Mouse (Mus musculus): ENCODE results near the gene Snca.

Snca gene

DNA sequence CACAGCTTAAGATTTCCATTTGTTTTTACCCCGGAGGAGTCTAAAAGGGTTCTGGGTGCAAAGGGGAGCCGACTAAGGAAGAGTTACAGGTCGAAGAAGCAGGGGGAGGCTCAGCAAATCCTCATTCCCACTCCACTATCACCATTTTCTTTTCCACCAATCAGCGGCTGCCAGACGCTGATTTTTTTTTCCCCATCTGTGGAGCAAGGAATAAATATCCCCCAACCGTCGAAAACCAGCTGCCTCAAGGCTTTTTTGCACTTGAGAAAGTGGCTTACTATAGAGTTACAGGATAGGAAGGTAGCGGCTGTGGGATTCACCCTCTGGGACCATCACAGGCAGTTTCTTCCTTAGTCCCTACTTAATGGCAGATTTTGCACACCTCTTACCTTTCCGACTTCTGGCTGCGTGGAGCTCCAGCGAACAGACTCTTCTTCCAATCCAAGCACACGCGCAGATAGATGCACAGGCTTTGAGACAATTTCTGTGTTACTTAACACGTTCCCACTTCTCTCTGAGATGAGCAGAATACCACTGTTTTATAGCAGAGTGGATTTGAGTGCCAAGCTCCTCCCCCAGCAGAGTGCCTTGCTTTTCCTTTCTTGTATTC is at the start of gene Snca:
Gene Snca, minus strand, starts transcription at position 574 of the 610 bp plus-strand sequence.
- DNase-seq (ENCODE audit: low spot score in 2 of 2) = peak; percentile 45 to 55

DNA sequence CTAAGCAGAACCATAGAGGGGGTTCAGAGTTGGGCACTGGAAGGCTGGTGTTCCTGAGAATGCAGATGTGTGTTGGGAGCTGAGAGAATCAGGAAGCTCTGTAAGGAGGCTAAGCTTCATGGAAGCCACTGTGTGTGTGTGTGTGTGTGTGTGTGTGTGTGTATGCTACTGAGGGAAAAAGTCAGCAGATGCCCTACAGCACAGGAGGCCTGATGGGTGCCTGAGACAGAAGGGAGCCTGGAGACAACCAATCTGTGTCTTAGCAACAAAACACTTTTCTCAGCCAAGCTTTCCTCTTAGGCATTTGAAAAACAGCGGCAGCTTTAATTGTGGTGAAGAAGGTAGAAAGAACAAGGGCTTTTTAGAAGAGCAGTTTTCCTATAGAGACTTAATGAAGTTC is 40.5 kb upstream of the Snca start:
- peak; percentile 8 to 11 for DNase-seq (ENCODE audit: low spot score in 2 of 2)

DNA sequence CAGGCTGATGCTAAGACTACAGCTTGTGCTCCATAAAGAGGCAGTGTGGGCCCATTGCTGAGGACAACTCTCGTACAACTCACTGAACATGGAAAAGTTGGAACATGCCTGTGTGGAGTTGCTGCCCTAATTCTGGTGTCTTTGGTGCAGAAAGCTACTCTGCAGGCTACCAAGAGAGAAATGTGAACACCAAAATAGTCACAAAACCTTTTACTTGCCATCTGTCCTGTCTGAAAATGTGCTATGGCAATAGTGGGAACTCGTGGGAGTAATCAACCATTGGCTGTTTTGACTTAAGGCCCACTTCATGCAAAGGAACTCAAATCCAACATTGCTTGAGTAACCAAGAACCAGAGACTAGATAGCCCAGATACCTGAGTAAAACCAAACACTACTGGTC is 26.9 kb upstream of the Snca start:
- no peak for DNase-seq (ENCODE audit: low spot score in 2 of 2)

DNA sequence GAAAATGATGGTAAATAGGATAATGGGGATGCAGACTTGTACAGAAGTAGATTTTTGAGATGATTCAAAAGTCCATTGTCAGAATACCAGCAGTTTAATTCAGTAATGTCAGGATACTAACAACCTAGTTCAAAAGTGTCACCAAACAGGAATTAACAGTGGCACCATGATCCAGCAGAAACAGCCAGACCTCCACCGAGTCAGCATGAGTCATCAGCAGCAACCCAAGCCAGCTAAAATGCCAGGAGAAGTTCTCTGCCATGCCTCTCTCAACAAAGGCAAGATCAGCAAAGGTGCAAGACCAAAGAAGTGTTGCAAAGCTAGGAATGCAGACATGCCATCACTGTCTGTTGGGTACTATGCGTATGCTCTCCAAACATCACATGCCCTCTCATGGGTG is 22.0 kb upstream of the Snca start:
- DNase-seq (ENCODE audit: low spot score in 2 of 2) = no peak

DNA sequence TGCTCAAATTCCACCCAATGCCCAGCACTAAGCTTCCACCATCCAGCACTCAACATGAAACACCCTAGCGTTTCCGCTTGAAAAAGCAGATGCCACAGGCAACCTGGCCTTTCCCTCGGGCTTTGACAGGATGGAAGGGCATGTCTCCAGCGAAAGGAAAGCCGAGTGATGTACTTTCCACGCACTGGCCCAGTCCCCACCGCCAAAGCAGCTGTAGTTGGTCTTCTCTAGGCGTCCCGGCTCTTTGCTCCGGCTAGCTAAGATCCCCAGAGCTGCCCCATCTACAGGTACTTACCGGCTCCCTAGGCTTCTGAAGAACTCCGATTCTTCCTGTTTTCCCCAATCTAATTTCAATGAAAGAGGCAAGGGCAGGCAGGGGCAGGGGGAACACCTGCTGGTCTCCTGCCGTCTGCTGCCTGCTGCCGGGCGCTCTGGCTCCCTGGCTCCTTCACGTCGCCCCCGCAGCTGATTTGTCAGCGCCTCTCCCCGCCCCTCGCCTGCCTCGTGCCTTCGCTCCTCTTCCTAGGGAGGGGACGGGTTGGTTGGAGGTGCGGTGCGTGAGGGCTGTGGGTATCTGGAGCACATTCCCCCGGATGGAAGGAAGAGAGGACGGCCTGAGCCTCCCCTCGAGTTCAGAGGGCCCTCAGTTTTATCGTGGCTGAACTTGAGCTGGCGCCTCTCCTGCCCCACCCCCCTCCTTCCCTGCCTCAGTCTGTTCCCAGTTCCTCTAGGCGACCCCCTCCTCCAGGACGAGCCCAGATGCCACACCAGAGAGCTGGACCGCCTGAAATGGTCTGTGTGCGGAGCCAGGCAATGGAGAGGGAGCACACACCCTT is 1.0 kb downstream of the Snca start:
- DNase-seq (ENCODE audit: low spot score in 2 of 2) = peak; percentile 76 to 87

DNA sequence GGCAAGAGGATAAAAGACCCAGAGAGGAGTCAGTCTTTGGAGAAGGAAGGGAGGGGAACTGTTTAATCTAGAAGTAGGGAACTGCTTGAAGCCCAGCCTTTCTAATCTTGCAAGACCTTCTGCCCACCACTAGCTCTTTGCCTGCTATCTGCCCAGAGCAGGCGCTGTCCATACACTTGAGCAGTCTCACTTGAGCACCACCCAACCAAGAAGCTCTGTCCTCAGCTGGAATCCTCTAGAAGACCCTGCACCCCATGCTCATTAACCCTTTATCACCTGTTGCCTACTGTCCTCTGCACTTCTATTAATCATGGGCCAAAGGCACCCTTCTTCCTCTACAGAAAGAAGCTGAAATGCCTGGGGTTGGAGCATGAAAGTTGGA is 1.6 kb downstream of the Snca start:
- DNase-seq (ENCODE audit: low spot score in 2 of 2) = peak in 1 of 2 experiments; percentile 36

DNA sequence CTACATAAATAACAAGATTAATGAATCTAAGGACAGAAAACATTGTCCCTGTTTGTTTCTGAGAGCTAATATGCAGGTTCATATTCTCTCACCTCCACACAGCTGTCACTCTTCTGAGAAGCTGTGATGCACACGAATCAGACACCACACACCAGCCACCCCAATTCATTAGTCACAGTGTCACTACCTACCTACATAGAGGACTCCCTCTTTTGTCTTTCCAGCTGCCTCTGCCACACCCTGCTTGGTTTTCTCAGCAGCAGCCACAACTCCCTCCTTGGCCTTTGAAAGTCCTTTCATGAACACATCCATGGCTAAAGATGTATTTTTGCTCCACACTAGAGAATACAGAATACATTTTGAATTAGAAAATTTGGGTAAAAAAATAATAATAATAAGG is 2.4 kb downstream of the Snca start:
- DNase-seq (ENCODE audit: low spot score in 2 of 2) = no peak

DNA sequence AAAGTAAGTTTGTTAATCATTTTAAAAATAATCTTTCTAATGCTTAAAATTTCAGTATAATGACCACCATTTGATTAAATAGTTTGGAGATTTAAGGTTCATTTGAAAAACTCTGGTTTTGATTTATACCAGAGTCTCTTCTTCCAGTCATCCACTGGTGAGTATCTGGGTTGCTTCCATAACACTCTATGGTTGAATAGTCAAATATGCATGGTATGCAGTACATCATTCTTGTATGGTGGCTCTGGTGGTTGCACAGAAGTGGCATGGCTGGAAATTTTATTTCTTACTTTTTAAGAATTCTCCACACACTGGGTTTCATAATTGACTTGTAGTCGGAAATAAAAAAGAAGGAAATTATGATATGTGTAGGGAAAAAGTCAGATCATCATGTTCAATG is 10.4 kb downstream of the Snca start:
- DNase-seq (ENCODE audit: low spot score in 2 of 2) = no peak

DNA sequence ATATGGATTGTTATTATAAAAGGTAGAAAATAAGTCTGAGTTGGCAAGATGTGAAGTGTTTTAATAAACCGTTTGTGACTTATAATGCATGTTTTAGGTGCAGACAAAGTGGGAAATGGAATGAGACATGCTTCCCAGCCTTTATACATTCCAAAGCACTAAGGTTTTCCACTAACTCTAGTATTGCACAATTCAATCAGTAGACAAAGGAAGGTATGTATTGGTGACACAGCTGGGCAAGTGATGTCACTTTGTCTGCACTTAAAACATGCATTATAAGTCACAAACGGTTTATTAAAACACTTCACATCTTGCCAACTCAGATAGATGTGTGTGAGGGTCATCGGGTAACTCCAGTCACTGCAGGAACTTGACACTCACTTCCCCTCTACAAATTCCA is 16.1 kb downstream of the Snca start:
- DNase-seq (ENCODE audit: low spot score in 2 of 2) = no peak

DNA sequence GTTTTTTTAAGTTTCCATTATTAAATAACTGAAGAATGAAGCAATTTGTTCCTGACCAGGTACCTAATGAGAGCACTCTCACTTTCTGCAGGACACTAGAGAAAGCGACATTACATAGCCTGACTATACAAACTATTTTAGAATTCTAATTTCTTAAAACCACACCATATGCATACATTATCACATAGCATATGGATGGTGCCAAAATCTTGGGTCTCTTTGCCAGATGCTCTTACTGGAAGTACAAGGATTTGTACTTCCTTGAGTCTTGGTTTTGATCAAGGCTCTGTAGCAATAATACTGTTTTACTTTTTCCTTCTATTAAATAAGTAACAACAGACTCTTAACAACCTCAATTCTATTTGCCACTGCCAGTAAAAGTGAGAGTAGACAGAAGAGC is 31.4 kb downstream of the Snca start:
- DNase-seq (ENCODE audit: low spot score in 2 of 2) = no peak

DNA sequence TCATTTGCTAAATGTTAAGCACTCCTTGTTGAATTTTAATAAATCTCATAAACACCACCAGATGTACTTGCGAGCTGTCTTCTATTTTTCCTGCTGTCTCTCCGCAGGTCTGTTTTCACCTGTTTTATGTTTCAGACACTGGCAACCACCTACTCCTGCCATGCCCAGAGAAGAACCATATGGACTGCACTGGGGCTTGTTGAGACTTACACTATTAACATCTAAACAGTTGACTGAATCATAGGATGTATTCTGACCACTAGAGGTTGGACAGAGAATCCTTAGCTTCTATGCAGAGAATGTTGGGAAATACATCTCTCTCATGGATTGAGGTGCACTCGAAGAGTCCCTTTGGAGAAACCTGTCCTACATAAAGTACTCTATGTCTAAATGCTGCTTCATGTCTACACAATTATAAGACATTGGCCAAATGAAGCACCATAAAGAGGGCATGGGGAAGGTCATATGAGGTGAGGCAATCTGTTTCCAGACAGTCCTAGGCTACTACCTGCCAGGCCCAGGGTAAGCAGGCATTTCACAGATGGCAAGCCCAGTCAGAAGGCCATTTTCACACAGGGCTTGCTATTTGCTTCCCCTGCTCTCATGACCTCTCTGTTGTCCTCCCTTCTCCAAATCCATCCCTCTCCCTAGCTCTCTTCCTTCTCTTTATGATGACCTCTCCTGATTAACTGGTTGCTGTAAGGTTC is 35.8 kb downstream of the Snca start:
- no peak for DNase-seq (ENCODE audit: low spot score in 2 of 2)

DNA sequence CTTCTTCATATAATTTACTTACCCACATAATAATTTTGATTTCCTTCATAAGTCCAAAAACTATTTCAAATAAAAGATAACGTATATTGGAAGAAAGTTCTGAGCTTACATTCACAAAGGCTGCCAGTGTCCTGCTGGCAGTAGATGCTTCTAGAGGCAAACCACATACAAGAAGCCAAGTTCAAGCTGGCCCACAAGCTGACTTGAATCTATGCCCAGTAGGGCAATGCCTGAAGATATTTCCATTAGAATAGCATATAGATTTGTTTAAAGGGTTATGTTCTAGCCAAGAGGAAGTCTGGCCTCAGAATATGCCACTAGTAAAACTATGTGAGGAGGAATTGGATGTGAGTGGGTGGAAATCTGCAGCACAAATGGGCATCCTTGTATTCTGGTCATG is 42.7 kb downstream of the Snca start:
- no peak for DNase-seq (ENCODE audit: low spot score in 2 of 2)

DNA sequence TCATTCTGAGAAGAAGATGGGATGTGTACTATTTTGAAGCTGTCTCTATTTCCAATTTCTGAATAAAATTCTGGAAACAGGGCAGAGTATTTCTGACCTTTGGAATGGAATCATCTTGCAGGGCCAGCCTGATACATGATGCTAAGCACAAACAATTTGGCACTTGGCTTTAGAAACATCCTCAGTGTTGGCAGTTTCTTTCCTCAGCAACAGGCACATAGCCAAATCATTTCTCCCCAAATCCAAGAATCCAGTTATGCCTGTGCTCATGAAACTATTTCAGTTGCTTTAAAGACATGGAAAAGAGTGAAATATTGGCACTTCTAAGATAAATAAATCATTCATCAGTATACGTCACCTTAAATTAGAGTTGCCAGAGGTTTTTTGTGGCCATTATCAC is 57.8 kb downstream of the Snca start:
- DNase-seq (ENCODE audit: low spot score in 2 of 2) = no peak

DNA sequence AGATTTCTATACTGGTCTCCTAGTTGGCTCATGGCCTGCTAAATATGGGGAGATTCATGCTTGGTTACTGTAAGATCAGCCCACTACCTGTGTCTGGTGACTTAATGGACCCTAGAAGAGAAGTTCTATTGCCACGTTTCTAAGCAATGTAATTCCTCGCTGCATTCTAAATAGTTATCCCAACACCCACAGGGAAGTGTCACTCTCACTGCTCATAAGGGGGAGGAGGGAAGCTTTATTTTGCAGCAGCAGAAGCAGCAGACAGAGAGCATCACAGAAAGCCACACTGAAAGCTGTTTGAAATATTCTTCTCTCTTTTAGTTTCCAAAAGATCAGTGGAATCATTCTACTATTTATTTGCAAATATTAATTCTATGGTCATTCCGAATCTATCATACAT is 64.0 kb downstream of the Snca start:
- DNase-seq (ENCODE audit: low spot score in 2 of 2) = peak; percentile 32 to 47

DNA sequence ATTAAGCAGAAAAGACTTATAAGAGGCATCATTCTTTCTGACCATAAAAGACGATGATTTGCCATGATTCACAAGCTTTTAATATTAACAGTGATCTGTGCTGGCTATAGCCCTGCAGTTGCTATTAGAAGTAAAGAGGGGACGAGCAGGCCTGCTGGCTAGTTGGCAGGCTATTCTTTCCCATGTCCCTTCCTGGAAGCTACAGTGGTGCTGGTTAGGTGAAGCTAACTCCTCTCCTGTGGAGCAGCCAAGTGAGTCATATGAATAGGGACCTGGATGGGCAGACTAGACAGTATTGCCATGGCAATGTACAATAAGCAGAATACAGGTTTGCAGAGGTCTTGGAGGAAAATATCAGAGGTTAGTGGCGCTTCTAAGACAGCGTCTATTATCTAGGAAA is 66.8 kb downstream of the Snca start:
- no peak for DNase-seq (ENCODE audit: low spot score in 2 of 2)

DNA sequence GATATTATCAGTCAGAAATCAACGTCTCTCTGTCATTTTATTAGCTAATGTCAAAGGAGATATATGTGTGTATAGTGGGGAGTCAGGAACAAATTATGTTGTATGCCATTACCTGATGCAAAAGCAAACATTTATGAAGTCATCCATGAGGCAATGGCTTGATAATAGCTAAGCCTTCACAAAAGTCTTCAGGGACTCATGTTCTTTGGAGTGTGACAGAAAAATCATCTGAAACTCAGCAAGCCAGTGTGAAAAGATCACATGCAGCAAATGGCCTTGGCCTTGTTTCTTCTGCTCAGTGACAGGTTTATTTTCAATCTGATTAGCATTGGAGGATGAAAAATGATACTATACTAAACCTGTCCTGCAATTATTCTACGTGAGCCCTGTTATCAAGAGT is 67.9 kb downstream of the Snca start:
- no peak for DNase-seq (ENCODE audit: low spot score in 2 of 2)

DNA sequence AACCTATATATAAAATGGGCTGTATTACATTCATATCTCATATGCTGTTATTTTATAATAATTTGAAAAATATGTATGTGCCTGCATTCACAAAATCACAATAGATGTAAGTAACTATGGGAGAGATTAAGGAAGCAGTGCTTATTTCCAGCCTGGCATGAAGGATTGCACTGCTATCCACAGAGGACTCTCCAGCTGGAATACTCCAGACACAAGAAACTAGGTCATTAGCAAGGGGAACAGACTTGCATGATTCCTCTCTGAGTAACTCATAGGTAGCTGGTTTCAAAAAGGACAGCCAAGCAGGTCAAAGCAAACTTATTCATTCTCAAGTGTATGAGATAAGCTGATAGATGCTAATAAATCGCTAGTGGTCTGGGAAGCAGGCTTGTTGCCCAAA is 74.7 kb downstream of the Snca start:
- DNase-seq (ENCODE audit: low spot score in 2 of 2) = no peak

DNA sequence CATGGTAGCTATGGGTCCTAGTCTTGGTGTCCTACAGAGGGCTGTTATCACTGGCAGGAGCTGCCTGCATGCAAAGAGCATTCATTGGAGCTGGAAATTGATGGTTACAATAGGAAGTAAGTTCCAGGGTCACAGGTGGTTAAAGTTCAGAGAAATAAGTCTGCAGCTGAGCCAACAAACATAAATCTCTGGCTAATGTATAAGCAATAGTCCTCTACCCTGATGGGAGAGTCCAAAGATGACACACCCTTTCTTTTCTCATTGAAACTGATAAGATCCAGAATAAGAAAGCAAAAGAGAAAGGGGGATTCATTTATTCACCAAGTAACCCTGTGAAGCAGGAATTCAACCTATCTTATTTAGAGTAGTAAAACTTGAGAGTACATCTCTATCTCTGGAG is 83.7 kb downstream of the Snca start:
- no peak for DNase-seq (ENCODE audit: low spot score in 2 of 2)

DNA sequence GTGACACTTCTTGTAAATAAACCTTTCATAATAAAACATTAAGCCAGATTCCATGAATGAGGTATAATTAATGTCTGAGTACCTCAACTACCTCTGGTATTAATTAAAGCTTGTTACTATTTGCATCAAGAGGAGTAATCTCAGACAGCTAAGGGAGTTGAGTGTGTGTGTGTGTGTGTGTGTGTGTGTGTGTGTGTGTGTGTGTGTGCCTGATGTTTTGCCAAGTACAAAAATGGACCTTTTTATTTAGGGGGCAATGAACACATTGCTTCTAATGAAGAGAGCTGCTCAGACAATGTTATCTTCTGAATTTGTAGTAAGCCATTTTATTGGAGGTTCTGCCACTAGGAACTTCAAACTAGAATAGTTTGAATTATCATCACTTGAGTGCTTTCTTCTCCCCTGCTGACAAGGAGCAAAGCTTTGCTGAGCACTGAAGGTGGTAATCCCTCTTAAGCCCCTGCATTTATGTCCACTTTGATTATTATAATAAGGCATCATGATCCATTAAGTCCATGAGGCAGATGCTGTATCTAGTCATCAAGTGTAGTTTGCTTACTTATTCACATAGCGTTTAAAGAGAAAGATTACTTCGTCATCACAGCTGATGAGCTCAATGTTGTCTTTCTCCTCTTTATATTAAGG is 88.1 kb downstream of the Snca start:
- DNase-seq (ENCODE audit: low spot score in 2 of 2) = no peak

DNA sequence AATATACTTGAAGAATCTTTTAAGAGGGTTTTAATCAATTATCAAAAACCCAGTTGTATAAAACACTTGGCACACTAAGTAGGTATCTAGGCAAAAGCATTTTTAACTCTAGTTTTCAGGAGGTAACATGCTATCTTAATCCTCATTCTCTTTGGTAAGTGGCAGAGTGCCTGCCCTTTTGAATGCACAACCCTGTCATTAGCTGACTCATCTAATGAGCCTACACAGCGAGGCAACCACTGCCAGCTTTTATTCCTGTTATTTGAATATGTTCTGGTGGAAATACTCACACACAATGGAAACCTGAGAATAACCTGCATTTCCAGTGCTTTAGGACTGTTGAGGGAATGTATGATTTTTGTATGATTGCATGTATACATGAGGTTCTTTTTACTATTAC is 89.9 kb downstream of the Snca start:
- no peak for DNase-seq (ENCODE audit: low spot score in 2 of 2)

DNA sequence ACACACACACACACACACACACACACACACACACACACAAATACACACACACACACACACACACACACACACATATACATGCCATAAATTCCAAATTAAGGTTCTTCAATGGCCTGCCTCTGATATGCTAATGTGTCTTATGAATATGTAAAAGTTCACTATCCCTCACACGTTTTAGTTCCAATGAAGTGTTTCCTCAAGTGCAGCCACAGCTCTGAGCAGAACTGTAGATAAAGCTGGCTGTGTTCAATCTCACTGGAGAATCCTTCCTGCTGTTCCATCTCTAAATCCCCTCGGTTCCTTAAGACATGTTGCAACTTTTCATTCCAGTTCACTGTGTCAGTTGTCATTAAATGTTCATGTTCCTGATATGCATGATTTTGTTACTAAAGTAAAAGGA is 98.5 kb downstream of the Snca start:
- DNase-seq (ENCODE audit: low spot score in 2 of 2) = no peak

DNA sequence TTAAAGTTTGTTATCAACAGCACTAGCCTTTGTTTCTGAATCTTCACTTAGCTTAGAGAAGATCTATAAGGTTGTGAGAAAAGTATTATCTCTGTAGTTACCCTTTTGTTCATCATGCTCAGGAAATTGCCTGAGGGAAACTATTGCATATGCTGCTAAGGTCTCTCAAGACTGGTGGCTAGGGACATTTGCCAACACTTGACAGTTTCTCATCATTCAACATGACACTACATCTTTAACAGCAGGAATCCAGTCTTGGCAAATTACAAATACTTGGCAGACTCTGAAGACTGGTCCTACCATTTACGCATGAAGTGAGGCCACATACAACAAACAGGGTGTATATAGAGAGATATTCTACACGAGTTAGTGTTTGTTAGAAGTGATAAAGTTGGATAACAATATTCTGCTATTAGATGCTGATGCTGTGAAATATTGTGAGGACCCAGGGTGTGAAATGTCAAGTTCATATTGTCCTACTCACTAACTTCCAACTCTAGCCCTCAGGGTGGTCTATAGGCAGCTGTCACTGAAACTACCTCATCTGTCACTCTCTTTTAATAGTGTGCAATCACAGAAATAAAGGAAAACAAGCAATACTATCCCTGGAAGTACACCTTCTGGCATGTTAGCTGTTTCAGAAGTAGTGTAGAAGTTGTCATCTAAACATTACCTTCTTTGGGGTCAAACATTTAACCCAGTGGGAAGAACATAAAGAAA is 105.4 kb downstream of the Snca start:
- no peak for DNase-seq (ENCODE audit: low spot score in 2 of 2)

All from right cerebral cortex, adult 2 months (tissue).